Mouse (Mus musculus) embryonic facial prominence, embryonic 10.5 days (tissue): Measurements from ENCODE around the gene Nradd. TPM values are rescaled to one million over a fixed set of nuclear protein-coding genes. Genes with fewer than 3 reads are reported as not detected.

ENCODE experiments used
- DNase-seq: peaks from one replicate; pipeline ENCODE4 v3.0.0-alpha.2; 2017; ENCODE audit warnings: low spot score
- H3K27ac ChIP-seq: fragments of 300-500 bp; sonication (generic); replicated peaks from 2 replicates; pipeline ENCODE4 v1.5.1; 2016; ENCODE audit warnings: mild to moderate bottlenecking
- H3K27me3 ChIP-seq: fragments of 300-500 bp; sonication (generic); replicated peaks from 2 replicates; pipeline ENCODE4 v1.6.1; 2016; ENCODE audit warnings: low read depth, mild to moderate bottlenecking; ENCODE audit not compliant: poor library complexity, severe bottlenecking
- H3K36me3 ChIP-seq: fragments of 300-500 bp; sonication (generic); replicated peaks from 2 replicates; pipeline ENCODE4 v1.6.1; 2016; ENCODE audit warnings: mild to moderate bottlenecking, moderate library complexity
- H3K4me1 ChIP-seq: fragments of 300-500 bp; sonication (generic); 2 replicates; pipeline ENCODE4 v1.6.1; 2016
- H3K4me3 ChIP-seq: fragments of 300-500 bp; sonication (generic); 2 replicates; pipeline ENCODE4 v1.5.1; 2016; ENCODE audit warnings: mild to moderate bottlenecking, moderate library complexity
- H3K9me3 ChIP-seq: fragments of 300-500 bp; sonication (generic); 2 replicates; pipeline ENCODE4 v1.6.1; 2016; ENCODE audit warnings: mild to moderate bottlenecking
- WGBS: fragments of 180-500 bp; shearing (Covaris S2); methylation state at CpG from one replicate; pipeline ENCODE4 v1.1.7; 2016; 5-methylcytosine and 5-hydroxymethylcytosine counted together
- polyA plus RNA-seq: library from polyadenylated mRNA; unstranded; fragments of >200 nt; fragmentation: Nextera tagmentation; extraction: Ambion mirVana; gene quantifications from 2 replicates; pipeline ENCODE4 v1.2.1, GENCODE M21; 2016

Gene Nradd
- polyA plus RNA-seq, 1 experiment from 2014 or later: 37.8 TPM

- Histone ChIP-seq H3K27me3 (no peaks in the 10 kb centered on the region), H3K4me3 (no peak overlapping the region), H3K36me3 (peaks cover 10% of the 10 kb centered on the region), H3K4me1 (peaks cover 27% of the 10 kb centered on the region), H3K9me3 (no peaks in the 10 kb centered on the region), H3K27ac (no peak overlapping the region)
- no peak for DNase-seq
- WGBS: 92% methylated on average over 12 of the region's 12 CpGs
Measured at GRCm38 (mm10) chr9:110659521-110659920, 35.3 kb upstream of the Nradd start.

DNA sequence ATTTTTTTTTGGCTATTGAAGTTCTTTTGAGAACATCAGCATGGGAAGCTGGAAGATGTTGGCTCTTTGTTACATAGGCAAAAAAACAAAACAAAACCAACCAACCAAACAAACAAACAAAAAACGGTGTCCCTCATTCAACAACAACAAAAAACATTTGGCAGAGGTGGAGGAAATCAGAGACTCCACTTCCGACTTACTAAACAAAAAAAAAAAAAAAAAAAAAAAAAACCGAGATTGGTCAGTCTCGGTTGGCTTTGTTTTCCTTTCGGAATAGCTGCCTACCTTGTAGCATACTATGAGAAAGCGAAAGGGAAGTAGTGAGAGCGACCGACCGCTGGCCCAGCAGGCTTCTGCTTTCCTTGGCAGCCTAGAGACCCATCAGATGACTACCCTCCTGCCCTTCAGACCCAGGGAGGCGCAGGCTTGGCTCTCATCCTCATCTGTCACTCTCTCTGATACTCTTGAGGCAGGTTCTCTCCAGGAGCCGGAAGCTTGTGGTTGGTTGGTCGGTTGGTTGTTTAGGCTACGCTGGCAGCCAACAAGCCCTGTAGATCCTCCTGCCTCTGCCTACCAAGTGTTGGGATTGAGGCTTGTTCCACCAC, 33.3 kb upstream of the Nradd start:
- 88% methylated on average over 13 of the region's 13 CpGs for WGBS
- Histone ChIP-seq H3K4me3 (peak overlapping the region; percentile 79), H3K27ac (peak overlapping the region; percentile 98; the same call in 1 of the 2 replicates), H3K36me3 (peaks cover 10% of the 10 kb centered on the region), H3K9me3 (no peaks in the 10 kb centered on the region), H3K4me1 (peaks cover 47% of the 10 kb centered on the region), H3K27me3 (peaks cover 14% of the 10 kb centered on the region)
- DNase-seq: no peak

DNA sequence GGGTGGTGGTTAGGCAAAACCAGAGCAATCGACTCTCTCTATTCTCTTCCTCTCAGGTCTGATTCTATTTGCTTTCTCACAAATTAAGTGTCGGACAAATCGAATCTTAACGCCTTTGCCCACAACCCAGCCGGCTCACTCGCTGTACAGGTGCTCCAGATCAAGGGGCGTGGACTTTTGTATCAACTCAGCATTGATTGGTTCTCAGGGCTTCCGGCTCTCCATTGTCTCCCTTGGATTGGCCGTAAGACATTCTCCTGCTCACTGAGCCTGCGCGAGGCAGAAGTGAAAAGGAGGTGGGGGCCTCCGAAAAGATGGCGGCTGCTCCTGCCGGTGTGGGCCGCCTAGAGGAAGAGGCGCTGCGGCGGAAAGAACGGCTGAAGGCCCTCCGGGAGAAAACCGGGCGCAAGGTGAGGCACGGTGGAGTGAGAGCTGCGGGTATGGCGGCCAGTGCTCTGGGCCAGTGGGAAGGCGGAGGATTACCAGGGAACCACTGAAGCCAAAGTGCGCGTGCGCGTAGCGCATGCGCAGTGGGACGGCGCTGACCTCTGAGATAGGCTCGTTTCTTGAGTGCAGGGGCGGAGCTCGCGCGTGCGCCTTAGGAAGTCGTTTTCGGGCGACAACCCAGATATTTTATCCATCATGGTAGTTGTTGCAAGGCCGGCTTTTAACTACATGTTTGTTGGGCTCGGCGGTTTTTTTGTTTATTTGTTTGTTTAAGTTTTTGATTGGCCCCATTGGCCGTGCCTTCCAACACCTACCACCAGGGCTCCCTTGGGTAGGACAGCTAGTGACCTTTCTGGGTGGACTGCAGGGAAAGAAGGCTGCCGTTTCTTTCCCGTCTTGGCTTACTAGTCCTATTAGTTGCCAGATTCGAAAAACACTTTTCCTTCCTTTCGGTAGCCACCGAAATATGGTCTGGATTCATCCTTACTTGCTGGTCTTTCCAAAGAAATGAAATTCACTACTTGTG, 32.3 kb upstream of the Nradd start, which contains the start of gene Ccdc12:
Ccdc12 (plus strand) TSS at position 255 of the 973 bp plus-strand sequence.
- H3K9me3 ChIP-seq: no peaks in the 10 kb centered on the region
- under 1% methylated on average over 52 of the region's 52 CpGs for WGBS
- peak within 1 kb of the TSS; percentile 98 for H3K27ac ChIP-seq
- DNase-seq: peak; percentile 94
- peaks cover 57% of the 10 kb centered on the region for H3K4me1 ChIP-seq
- H3K4me3 ChIP-seq: peak within 1 kb of the TSS; percentile 79
- H3K36me3 ChIP-seq: peaks cover 10% of the 10 kb centered on the region
- peaks cover 24% of the 10 kb centered on the region for H3K27me3 ChIP-seq

DNA sequence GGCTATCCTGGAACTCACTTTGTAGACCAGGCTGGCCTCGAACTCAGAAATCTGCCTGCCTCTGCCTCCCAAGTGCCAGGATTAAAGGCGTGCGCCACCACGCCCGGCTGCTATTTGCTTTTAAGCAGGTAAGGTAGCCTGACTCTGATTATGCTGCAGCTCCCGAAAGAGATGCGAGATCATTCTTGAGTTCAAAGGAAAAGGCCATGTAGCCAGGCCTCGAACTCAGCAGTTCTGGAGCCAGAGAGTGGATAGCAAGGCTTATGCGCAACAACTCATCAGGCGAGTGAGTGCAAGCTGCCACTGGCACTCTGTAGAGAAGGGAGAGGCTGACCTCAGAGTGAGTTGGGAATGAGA, 31.4 kb upstream of the Nradd start:
- Histone ChIP-seq H3K9me3 (no peaks in the 10 kb centered on the region), H3K27me3 (peaks cover 33% of the 10 kb centered on the region), H3K4me1 (peaks cover 57% of the 10 kb centered on the region), H3K36me3 (peaks cover 10% of the 10 kb centered on the region), H3K27ac (peak overlapping the region; percentile 98), H3K4me3 (peak overlapping the region; percentile 79)
- DNase-seq: no peak
- WGBS: 81% methylated on average over 10 of the region's 10 CpGs

DNA sequence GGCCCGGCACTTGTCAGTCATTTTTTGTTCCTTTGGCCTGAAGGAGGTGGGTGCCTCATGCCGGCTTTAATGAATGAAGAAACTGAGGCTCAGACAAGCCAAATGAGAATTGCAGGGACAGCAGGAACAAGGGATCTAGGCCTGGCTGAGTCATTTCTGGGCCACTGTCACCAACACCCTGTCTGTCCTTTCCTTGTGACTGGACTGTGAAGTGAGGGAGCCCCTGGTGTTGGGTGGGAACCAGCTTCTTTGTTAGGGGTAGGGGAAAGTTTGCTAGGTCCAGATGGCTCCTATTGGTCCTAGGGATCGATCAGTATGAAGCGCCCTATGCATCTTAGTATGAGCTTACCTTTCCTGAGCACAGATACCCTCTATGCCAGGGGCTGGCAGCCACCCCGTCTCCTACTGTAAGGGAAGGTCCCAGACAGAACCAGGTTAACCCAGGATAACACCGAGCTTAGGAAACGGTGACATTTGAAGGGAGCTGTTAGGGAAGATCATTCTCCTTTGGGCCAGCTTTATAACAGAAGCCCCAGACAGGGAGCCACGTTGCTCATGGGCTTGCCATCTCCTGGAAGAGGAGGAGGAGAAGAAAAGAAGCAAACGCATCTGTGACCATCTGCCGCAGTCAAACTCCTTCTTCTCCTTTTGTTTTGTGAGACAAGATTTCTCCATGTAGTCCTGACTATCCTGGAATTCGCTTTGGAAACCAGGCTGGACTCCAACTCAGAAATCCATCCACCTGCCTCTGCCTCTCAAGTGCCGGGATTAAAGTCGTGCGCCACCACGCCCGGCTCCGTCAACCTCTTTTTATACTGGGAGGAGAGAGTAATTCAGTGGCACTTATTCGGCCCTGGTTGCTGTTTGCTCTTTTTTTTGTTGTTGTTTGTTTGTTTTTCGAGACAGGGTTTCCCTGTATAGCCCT, 30.7 kb upstream of the Nradd start:
- H3K4me1 ChIP-seq: peaks cover 57% of the 10 kb centered on the region
- H3K4me3 ChIP-seq: peak overlapping the region; percentile 84
- no peak for DNase-seq
- no peaks in the 10 kb centered on the region for H3K9me3 ChIP-seq
- H3K36me3 ChIP-seq: peaks cover 10% of the 10 kb centered on the region
- H3K27ac ChIP-seq: peak overlapping the region; percentile 82
- H3K27me3 ChIP-seq: peaks cover 37% of the 10 kb centered on the region
- 82% methylated on average over 19 of the region's 19 CpGs for WGBS

DNA sequence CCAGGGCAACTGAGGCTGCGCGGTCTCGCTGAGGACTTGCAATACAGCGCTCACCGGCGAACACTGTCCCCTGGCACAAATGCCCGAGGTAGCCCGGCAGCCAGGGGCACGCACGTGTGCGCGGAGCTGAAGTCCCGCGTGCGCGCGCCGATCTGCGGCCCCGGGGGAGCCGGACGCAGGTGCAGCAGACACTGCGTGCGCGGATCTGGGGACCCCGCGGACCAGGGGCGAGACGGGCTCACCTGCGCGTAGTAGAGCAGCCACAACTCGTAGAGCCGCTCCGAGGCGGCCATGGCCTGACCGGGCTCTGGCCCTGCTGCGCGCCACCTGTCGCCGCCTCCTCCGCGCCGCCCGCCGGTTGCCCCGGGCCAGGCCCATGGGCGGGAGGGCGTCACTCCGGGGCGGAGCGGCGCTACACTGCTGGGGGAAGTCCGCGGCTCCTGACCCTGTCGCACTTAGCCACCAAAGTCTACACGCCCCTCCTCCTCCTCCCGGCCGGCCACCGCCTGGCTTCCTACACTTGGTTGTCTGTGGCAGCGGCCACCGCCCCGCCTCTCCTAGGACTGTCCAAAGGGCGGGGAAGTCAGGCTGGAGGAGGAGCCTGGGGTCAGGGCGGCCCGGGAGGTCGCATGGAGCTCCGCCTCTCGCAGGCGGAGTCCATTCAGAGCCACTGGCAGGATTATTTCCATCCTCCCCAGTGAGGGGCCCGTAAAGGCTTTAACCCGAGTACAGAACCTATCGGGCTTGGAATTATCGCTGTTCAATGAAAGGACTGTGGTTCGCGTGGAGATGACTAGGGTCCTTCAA, 29.6 kb upstream of the Nradd start, which contains the start of gene Nbeal2:
Nbeal2 (minus strand) TSS at position 507 of the 807 bp plus-strand sequence.
- Histone ChIP-seq H3K36me3 (peaks cover 2% of the 10 kb centered on the region), H3K27me3 (peaks cover 37% of the 10 kb centered on the region), H3K27ac (peak within 1 kb of the TSS; percentile 82), H3K9me3 (no peaks in the 10 kb centered on the region), H3K4me1 (peaks cover 60% of the 10 kb centered on the region), H3K4me3 (peak within 1 kb of the TSS; percentile 84)
- DNase-seq: peak; percentile 93
- WGBS: under 1% methylated on average over 75 of the region's 75 CpGs

DNA sequence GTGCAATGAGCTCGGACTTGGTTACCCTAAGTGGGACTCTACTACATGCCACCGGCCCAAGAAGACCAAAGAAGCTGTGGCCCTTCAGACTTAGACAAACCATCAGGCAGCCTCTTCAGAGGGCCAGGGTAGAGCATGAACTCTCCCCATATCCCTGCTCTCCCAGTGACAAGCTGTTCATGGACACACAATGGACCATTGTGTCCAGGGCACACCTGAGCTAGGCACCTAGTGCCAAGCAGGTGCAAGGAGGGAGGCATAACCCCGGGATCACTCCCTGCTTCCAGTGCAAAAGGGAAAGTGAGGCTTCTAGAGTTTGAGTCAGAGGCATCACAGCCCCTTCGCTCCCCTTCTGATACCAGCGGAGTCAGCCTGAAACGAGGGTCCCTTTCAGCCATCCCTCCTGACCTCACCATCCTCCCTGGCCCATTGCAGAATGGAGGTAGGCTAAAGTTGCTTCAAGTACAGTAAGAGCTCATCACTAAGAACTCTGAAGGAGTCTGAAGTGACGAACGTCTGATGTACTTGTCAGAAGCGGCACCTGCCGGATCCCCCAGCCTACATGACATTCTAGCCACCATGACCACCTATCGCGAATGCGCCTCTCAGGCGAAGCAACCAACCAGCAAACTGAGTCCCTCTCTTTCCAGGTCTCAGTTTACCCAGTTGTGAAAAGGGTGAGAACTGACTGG, 28.9 kb upstream of the Nradd start:
- Histone ChIP-seq H3K9me3 (no peaks in the 10 kb centered on the region), H3K4me3 (peak overlapping the region; percentile 84), H3K4me1 (peaks cover 60% of the 10 kb centered on the region), H3K27me3 (peaks cover 37% of the 10 kb centered on the region), H3K27ac (peak overlapping the region; percentile 82), H3K36me3 (no peaks in the 10 kb centered on the region)
- WGBS: 19% methylated on average over 14 of the region's 14 CpGs
- no peak for DNase-seq

DNA sequence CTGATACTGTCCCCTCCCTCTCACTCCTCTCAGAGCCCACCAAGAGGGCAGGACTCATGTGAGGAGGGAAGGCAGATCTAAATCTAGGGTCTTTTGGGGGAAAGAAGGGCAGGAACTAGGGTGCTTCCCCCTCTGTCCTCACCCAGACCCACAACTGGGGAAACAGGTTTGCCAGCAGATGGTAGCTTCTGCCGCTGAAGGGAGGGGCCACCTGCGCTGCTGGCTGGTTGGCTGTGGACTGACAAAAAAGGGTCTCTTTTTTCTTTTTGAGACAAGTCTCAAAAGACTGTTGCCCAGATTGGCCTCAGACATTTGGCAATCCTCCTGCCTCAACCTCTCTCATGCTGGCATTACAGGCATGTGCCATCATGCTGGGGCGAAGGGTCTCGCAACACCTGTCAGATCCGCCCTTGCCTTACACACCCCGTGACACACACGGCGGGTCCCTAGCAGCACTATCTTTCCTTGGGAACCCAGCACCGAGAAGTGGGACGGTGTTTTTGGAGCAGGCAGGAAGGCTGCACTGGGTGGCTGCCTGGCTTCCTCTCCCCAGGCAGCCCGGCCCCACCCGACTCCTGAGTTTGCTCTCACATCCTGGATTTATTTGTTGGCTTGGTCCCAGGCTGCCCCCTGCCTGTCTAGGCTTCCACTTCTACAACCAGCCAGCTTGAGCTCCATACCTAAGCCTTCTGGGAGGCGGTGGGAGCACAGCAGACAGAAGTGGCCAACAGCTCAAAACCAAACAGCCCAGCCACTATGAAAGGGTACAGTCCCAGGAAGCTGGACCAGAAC, 27.9 kb upstream of the Nradd start:
- H3K4me3 ChIP-seq: peak overlapping the region; percentile 84
- WGBS: 33% methylated on average over 13 of the region's 13 CpGs
- peaks cover 51% of the 10 kb centered on the region for H3K4me1 ChIP-seq
- H3K9me3 ChIP-seq: no peaks in the 10 kb centered on the region
- H3K27ac ChIP-seq: no peak overlapping the region
- peaks cover 37% of the 10 kb centered on the region for H3K27me3 ChIP-seq
- DNase-seq: peak; percentile 38
- H3K36me3 ChIP-seq: no peaks in the 10 kb centered on the region

DNA sequence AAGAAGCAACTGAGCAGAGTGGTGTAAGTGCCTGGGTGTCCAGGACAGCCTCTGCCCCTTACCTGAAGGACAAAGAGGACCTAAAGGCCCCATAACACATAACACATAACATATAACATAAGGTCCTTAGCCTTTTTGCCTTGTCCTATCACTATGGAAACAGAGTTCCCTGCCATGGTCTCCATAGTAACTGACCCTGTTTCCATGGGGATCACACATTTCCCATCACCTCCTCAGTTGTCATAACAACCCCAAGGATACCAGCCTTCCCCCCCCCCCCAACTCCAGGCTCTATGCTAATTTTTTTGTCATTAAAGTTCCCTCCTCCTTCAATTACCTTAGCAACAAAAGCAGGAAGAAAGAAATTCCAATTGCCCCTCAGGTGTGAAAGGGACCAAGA, 25.5 kb upstream of the Nradd start:
- Histone ChIP-seq H3K4me1 (peaks cover 35% of the 10 kb centered on the region), H3K9me3 (no peaks in the 10 kb centered on the region), H3K27ac (no peak overlapping the region), H3K36me3 (no peaks in the 10 kb centered on the region), H3K27me3 (peaks cover 37% of the 10 kb centered on the region), H3K4me3 (no peak overlapping the region)
- DNase-seq: no peak

DNA sequence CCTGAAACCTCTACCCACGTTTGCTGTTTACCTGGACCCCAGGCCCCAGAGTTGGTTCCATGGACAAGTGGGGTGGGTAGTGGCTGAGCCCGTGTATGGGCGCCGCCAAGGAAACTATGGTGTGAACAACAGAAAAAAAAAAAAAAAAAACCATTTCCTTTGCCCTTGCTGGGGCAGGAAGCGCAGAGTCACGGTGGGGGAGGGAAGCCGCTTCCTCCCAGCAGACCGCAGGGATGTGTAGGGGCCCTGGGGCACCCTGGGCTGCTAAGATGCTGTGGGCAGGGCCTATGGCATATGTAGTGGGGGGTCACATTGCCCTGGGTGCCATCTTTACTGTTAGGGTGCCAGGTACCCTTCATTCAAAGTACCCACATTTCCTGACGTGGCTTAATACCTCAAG, 21.0 kb upstream of the Nradd start:
- H3K9me3 ChIP-seq: no peaks in the 10 kb centered on the region
- H3K4me3 ChIP-seq: no peak overlapping the region
- 73% methylated on average over 9 of the region's 9 CpGs for WGBS
- no peaks in the 10 kb centered on the region for H3K36me3 ChIP-seq
- no peak overlapping the region for H3K27ac ChIP-seq
- H3K4me1 ChIP-seq: peaks cover 20% of the 10 kb centered on the region
- DNase-seq: no peak
- H3K27me3 ChIP-seq: no peaks in the 10 kb centered on the region
